Comparison of ENCODE assay signal across 13 mouse cellular contexts in the genomic region with DNA sequence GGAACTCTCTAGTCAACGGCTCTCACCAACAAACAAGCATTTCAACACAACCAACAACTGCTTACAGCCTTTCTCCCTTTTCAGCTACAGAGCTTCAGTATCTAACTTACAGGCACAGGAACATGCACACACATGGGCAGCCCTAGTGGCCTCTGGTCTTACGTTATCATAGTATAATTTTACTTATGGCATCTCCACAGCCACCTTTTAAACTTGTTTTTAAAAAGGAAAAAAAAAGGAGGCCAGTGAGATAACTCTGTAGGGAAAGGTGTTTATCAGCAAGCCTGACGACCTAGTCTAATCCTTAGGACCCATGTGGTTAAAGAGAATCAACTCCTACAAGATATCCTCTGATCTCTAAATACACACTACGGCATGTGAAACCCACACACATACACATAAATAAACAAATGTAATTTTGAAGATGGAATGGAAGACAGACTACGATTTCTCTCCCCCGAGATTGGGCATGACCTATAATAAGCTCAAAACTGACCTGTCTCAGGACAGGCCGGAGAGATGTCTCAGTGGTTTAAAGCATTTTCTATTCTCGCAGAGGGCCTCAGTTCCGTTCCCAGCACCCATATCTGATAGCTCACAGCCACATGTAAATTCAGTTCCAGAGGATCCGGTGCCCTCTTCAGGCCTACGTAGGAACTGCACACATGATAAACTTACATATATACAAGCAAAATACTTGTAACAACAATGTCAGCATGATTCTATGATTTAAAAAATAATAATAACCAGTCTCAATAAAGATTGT. TPM values are rescaled to one million over a fixed set of nuclear protein-coding genes. Genes with fewer than 3 reads are reported as not detected.
DNase-seq lines count a peak whose midpoint lies in the region; ATAC-seq and TF ChIP-seq lines count a peak whose summit lies in the region.
"Had no signal": no experiment of that assay in that cellular context is flagged by ENCODE, and none has a peak within 500 bp of the region (broad histone marks: within the 10 kb centered on the region; RNA-seq: fewer than 3 reads in every experiment).

No protein-coding gene starts in this region.

- no peak for TF ChIP-seq POLR2A in spleen, adult 2 months (IDR thresholded peaks at IDR 0.05; ENCODE audit: low read depth, low read length)

- H3K27ac ChIP-seq in spleen, adult 2 months (ENCODE audit: insufficient read depth, low read length): peak overlapping the region; percentile 5; the same call in 1 of the 2 replicates
- H3K27ac ChIP-seq in intestine, postnatal 0 days (ENCODE audit: low read depth, low read length): no peak overlapping the region
- H3K27ac ChIP-seq: hindbrain, embryonic 14.5 days had no signal

- H3K36me3 ChIP-seq in spleen, adult 2 months (ENCODE audit: control insufficient read depth, insufficient read depth, low read length): no peaks in the 10 kb centered on the region; the same call in 1 of the 2 replicates
- H3K36me3 ChIP-seq in intestine, postnatal 0 days (ENCODE audit: control insufficient read depth, insufficient read depth): no peaks in the 10 kb centered on the region

- no peak for ATAC-seq in CD4-positive, CD25-positive, alpha-beta regulatory T cell, adult 4 months
- ATAC-seq in intestine, postnatal 0 days: no peak

- H3K4me1 ChIP-seq in spleen, adult 2 months (ENCODE audit: control insufficient read depth, insufficient read depth, insufficient read length): peaks cover 11% of the 10 kb centered on the region
- peaks cover 3% of the 10 kb centered on the region; the same call in 1 of the 2 replicates for H3K4me1 ChIP-seq in intestine, postnatal 0 days (replicated peaks; ENCODE audit: control insufficient read depth, insufficient read depth, low read length)

- 86% methylated on average over 11 of the region's 11 CpGs for WGBS in spleen, adult 2 months
- WGBS in intestine, postnatal 0 days: 86% methylated on average over 11 of the region's 11 CpGs

- no peak overlapping the region for H3K4me3 ChIP-seq in spleen, adult 2 months (ENCODE audit: extremely low read depth, insufficient read depth, insufficient read length)
- no peak overlapping the region for H3K4me3 ChIP-seq in intestine, postnatal 0 days (ENCODE audit: low read depth, low read length)

- H3K9me3 ChIP-seq in intestine, postnatal 0 days (ENCODE audit: control insufficient read depth): no peaks in the 10 kb centered on the region

- no peaks in the 10 kb centered on the region for H3K27me3 ChIP-seq in spleen, adult 2 months (ENCODE audit: control insufficient read depth, insufficient read depth, low read length)
- H3K27me3 ChIP-seq in intestine, postnatal 0 days (replicated peaks; ENCODE audit: control insufficient read depth, insufficient read depth, low read length): no peaks in the 10 kb centered on the region

- no peak overlapping the region for H3K4me2 ChIP-seq in intestine, postnatal 0 days (replicated peaks; ENCODE audit: low read depth)
- H3K4me2 ChIP-seq: hindbrain, embryonic 14.5 days had no signal

- TF ChIP-seq CTCF in spleen, adult 2 months (IDR thresholded peaks at IDR 0.05; ENCODE audit: extremely low read depth, insufficient read depth, insufficient read length, insufficient replicate concordance): no peak
- peak; percentile 39; the same call in 1 of the 2 replicates for TF ChIP-seq CTCF in intestine, postnatal 0 days (IDR thresholded peaks at IDR 0.05; ENCODE audit: low read depth)

- DNase-seq in CD4-positive, CD25-positive, alpha-beta regulatory T cell, adult 2 months (ENCODE audit: low read depth, low spot score): peak; percentile 40
- DNase-seq in spleen, adult 2 months (ENCODE audit: low read depth in 1 of 2, low spot score in 2 of 2): no peak
- no peak for DNase-seq in spleen, postnatal 14 days (ENCODE audit: low spot score in 2 of 2)
- DNase-seq in natural killer cell, adult 2 months (ENCODE audit: low spot score in 2 of 2): no peak
- no peak for DNase-seq in cerebellum, postnatal 36 days
- no peak for DNase-seq in right cerebral cortex, postnatal 25 days
- DNase-seq: adrenal gland, postnatal 36 days; layer of hippocampus, adult 9-11 months; lung, adult 2 months; right cerebral cortex, postnatal 14 days had no signal

- H3K9ac ChIP-seq in intestine, postnatal 0 days (ENCODE audit: low read depth, low read length): no peak overlapping the region
- H3K9ac ChIP-seq: hindbrain, embryonic 14.5 days had no signal

RNA-seq across cellular contexts. Expression of gene Memo1, which starts 27.7 kb away (rescaled TPM):
- 10 to 100 TPM; 37.0 to 47.0 TPM for polyA plus RNA-seq in CD4-positive, CD25-positive, alpha-beta regulatory T cell, adult 4 months (2017; shearing (Covaris generic))
- polyA plus RNA-seq in spleen, adult 2 months (2012; rRNA removed): 30.7 and 35.4 TPM in 2 replicates
- 40.7 and 42.6 TPM in 2 replicates for polyA plus RNA-seq in intestine, postnatal 0 days (2015; fragmentation: Nextera tagmentation; extraction: Ambion mirVana)

RNA-seq across cellular contexts. Expression of gene Dpy30, which starts 56.1 kb away (rescaled TPM):
- 100 to 1,000 TPM; 134 to 146 TPM for polyA plus RNA-seq in CD4-positive, CD25-positive, alpha-beta regulatory T cell, adult 4 months (2017; shearing (Covaris generic))
- 14.1 and 14.5 TPM in 2 replicates for polyA plus RNA-seq in spleen, adult 2 months (2012; rRNA removed)
- polyA plus RNA-seq in intestine, postnatal 0 days (2015; fragmentation: Nextera tagmentation; extraction: Ambion mirVana): 183 and 185 TPM in 2 replicates
